Mouse (Mus musculus) CH12.LX (cell line): Measurements from ENCODE around the gene Pde4d. TPM values are rescaled to one million over a fixed set of nuclear protein-coding genes. Genes with fewer than 3 reads are reported as not detected.

Source experiments
- DNase-seq: peaks from one replicate; pipeline ENCODE4 v3.0.0-alpha.2; 2013; ENCODE audit errors: extremely low read depth
- H3K27ac ChIP-seq: 2 replicates; pipeline ENCODE4 v1.5.1; 2012; ENCODE audit warnings: low read depth, mild to moderate bottlenecking, control low read depth, moderate library complexity; ENCODE audit not compliant: insufficient read depth
- H3K27me3 ChIP-seq: replicated peaks from 2 replicates; pipeline ENCODE3; 2012; ENCODE audit warnings: inconsistent platforms
- H3K36me3 ChIP-seq, 2 experiments: replicated peaks in 1 of 2; 2 replicates each; pipeline versions ENCODE3 to v1.6.1; 2012; ENCODE audit warnings: inconsistent platforms in 1 of 2, low read length in 1 of 2, mild to moderate bottlenecking in 1 of 2, mixed read lengths in 1 of 2, moderate library complexity in 1 of 2; ENCODE audit not compliant: control insufficient read depth in 1 of 2, insufficient read depth in 1 of 2
- H3K4me1 ChIP-seq, 2 experiments: 2 replicates each; pipeline ENCODE4 v1.6.1; 2012; ENCODE audit warnings: inconsistent platforms in 1 of 2, moderate library complexity in 1 of 2; ENCODE audit not compliant: insufficient read depth in 2 of 2, control insufficient read depth in 1 of 2
- H3K4me2 ChIP-seq: 2 replicates; pipeline ENCODE4 v1.6.1; 2012; ENCODE audit warnings: low read depth, mild to moderate bottlenecking, control low read depth; ENCODE audit not compliant: poor library complexity, insufficient read depth, severe bottlenecking
- H3K4me3 ChIP-seq, 3 experiments: fragments of 150-350 bp in 1 of 3; sonication (generic) in 1 of 3; replicated peaks in 1 of 3; 2 replicates each; pipeline versions ENCODE3 to v1.5.1; 2011 to 2012; ENCODE audit warnings: low read depth in 2 of 3, low read length in 2 of 3, mild to moderate bottlenecking in 2 of 3, moderate library complexity in 2 of 3, control low read depth in 1 of 3, improper control_type of control experiment in 1 of 3, inconsistent platforms in 1 of 3, mixed read lengths in 1 of 3; ENCODE audit not compliant: poor library complexity in 1 of 3
- H3K79me2 ChIP-seq: replicated peaks from 2 replicates; pipeline ENCODE4 v1.6.1; 2012; ENCODE audit warnings: mild to moderate bottlenecking, moderate library complexity; ENCODE audit not compliant: control insufficient read depth, poor library complexity, insufficient read depth, severe bottlenecking; ENCODE audit errors: extremely low read depth
- H3K9ac ChIP-seq: 2 replicates; pipeline ENCODE4 v1.6.1; 2012; ENCODE audit warnings: low read depth, mild to moderate bottlenecking, control low read depth, moderate library complexity; ENCODE audit not compliant: insufficient read depth
- H3K9me3 ChIP-seq: replicated peaks from 2 replicates; pipeline ENCODE3; 2012; ENCODE audit warnings: low read length, inconsistent platforms, mixed read lengths
- E2F4 ChIP-seq: IDR thresholded peaks from 2 replicates; pipeline ENCODE4 v1.6.1; 2011; ENCODE audit warnings: low read depth, low read length, improper control_type of control experiment; ENCODE audit not compliant: insufficient replicate concordance
- ELF1 ChIP-seq: IDR thresholded peaks from 2 replicates; pipeline ENCODE4 v1.6.1; 2014; ENCODE audit warnings: low read depth, mild to moderate bottlenecking, inconsistent platforms, low read length, improper control_type of control experiment
- GABPA ChIP-seq: IDR thresholded peaks from 2 replicates; pipeline ENCODE4 v1.6.1; 2012; ENCODE audit warnings: low read depth, low read length, improper control_type of control experiment, inconsistent platforms; ENCODE audit not compliant: insufficient replicate concordance
- MAX ChIP-seq: IDR thresholded peaks from 2 replicates; pipeline ENCODE4 v1.6.1; 2011; ENCODE audit warnings: low read length, improper control_type of control experiment
- MAZ ChIP-seq: IDR thresholded peaks from 2 replicates; pipeline ENCODE4 v1.6.1; 2012; ENCODE audit warnings: low read depth, mild to moderate bottlenecking, inconsistent platforms, low read length, improper control_type of control experiment, moderate library complexity
- MXI1 ChIP-seq: IDR thresholded peaks from 2 replicates; pipeline ENCODE4 v1.6.1; 2011; ENCODE audit warnings: mild to moderate bottlenecking, low read depth, low read length, improper control_type of control experiment
- POLR2A ChIP-seq: IDR thresholded peaks from 2 replicates; pipeline ENCODE4 v1.6.1; 2011; ENCODE audit warnings: low read depth, mild to moderate bottlenecking, improper control_type of control experiment, low read length
- POLR2AphosphoS2 ChIP-seq: IDR thresholded peaks from 2 replicates; pipeline ENCODE4 v1.6.1; 2011; ENCODE audit warnings: low read depth, low read length, improper control_type of control experiment
- RAD21 ChIP-seq: IDR thresholded peaks from 2 replicates; pipeline ENCODE4 v1.6.1; 2011; ENCODE audit warnings: low read depth, mild to moderate bottlenecking, low read length, improper control_type of control experiment, moderate library complexity
- USF2 ChIP-seq: conservative IDR thresholded peaks from 2 replicates; pipeline ENCODE4 v1.6.1; 2011; ENCODE audit warnings: low read depth, low read length, improper control_type of control experiment
- ZKSCAN1 ChIP-seq: IDR thresholded peaks from 2 replicates; pipeline ENCODE4 v1.6.1; 2012; ENCODE audit warnings: low read depth, inconsistent platforms, low read length, improper control_type of control experiment, borderline replicate concordance
- dilution Hi-C: fragments of 300-500 bp; cut with MboI; formaldehyde crosslinking; loops from 2 replicates; pipeline ENCODE4 v1.14.3; 2020; ENCODE audit warnings: low sequenced_read_pairs; ENCODE audit not compliant: extremely low pct_unique_long_range_greater_than_20kb, extremely low pct_ligation_motif_present
- in situ Hi-C: fragments of 300-500 bp; cut with MboI; formaldehyde crosslinking; loops from 3 replicates; pipeline ENCODE4 v1.14.3; 2019; ENCODE audit warnings: low sequenced_read_pairs, low pct_ligation_motif_present, low pct_unique_long_range_greater_than_20kb, mixed read lengths
- polyA plus RNA-seq: library from polyadenylated mRNA; unstranded; fragments of >175 nt; gene quantifications from 2 replicates; pipeline ENCODE4 v1.2.1, GENCODE M21; 2012; ENCODE audit warnings: low read depth; ENCODE audit not compliant: insufficient read length
- total RNA-seq, 2 experiments: library from RNA; depleted of rRNA; stranded (reverse); fragments of 300-350 nt in 1 of 2; fragments of >200 nt in 1 of 2; gene quantifications; 2 replicates each; pipeline ENCODE4 v1.2.3; 2012 to 2014

The Pde4d gene
- total and polyA plus RNA-seq, 3 experiments, result not detected

- Histone ChIP-seq H3K4me2 (no peak overlapping the region), H3K36me3 (no peaks in the 10 kb centered on the region), H3K9me3 (peaks cover 43% of the 10 kb centered on the region), H3K27ac (no peak overlapping the region), H3K79me2 (no peaks in the 10 kb centered on the region), H3K27me3 (no peaks in the 10 kb centered on the region), H3K4me3 (no peak overlapping the region), H3K4me1 (no peaks in the 10 kb centered on the region), H3K9ac (no peak overlapping the region)
- DNase-seq, result no peak
- TF ChIP-seq MXI1, result no peak
- dilution Hi-C loops, result no loop called here
- in situ Hi-C loops, result no loop called here
Observed at GRCm38 (mm10) chr13:109576725-109577124, 1127.0 kb downstream of the Pde4d start.

- dilution Hi-C loops, result no loop called here
- no peak overlapping the region for H3K4me3 ChIP-seq
- H3K27me3 ChIP-seq, result no peaks in the 10 kb centered on the region
- no peak overlapping the region for H3K27ac ChIP-seq
- H3K36me3 ChIP-seq, result no peaks in the 10 kb centered on the region
- no peaks in the 10 kb centered on the region for H3K4me1 ChIP-seq
- in situ Hi-C loops, result no loop called here
- H3K9ac ChIP-seq, result no peak overlapping the region
- H3K4me2 ChIP-seq, result no peak overlapping the region
- H3K9me3 ChIP-seq, result peaks cover 47% of the 10 kb centered on the region
- no peaks in the 10 kb centered on the region for H3K79me2 ChIP-seq
- no peak for DNase-seq
- no peak for TF ChIP-seq POLR2AphosphoS2
- no peak for TF ChIP-seq MAZ
- no peak for TF ChIP-seq ELF1
- no peak for TF ChIP-seq GABPA
- TF ChIP-seq ZKSCAN1, result no peak
- TF ChIP-seq E2F4, result no peak
Observed at GRCm38 (mm10) chr13:109577454-109577853, 1127.7 kb downstream of the Pde4d start.

- Histone ChIP-seq H3K27me3 (no peaks in the 10 kb centered on the region), H3K4me1 (no peaks in the 10 kb centered on the region), H3K36me3 (no peaks in the 10 kb centered on the region), H3K4me3 (no peak overlapping the region), H3K4me2 (no peak overlapping the region), H3K9me3 (peaks cover 49% of the 10 kb centered on the region), H3K79me2 (no peaks in the 10 kb centered on the region), H3K9ac (no peak overlapping the region), H3K27ac (no peak overlapping the region)
- in situ Hi-C loops (no loop called here), dilution Hi-C loops (no loop called here)
- no peak for DNase-seq
- TF ChIP-seq POLR2A (no peak), RAD21 (no peak), MAX (no peak), USF2 (no peak)
Observed at GRCm38 (mm10) chr13:109577901-109578300, 1128.2 kb downstream of the Pde4d start.
